Mouse (Mus musculus): Measurements from ENCODE around the gene Egfr. TPM values are rescaled to one million over a fixed set of nuclear protein-coding genes. Genes with fewer than 3 reads are reported as not detected.

The Egfr gene
- total and polyA plus RNA-seq, 3 experiments = 0.26 TPM; not detected in 2

- DNase-seq (ENCODE audit: extremely low read depth) = no peak
- no peak overlapping the region for H3K9ac ChIP-seq (ENCODE audit: insufficient read depth, low read depth)
- dilution Hi-C loops (cut with MboI; ENCODE audit: extremely low pct_ligation_motif_present, extremely low pct_unique_long_range_greater_than_20kb, low sequenced_read_pairs) = no loop called here
- no peak overlapping the region for H3K4me2 ChIP-seq (ENCODE audit: insufficient read depth, low read depth, poor library complexity, severe bottlenecking)
- TF ChIP-seq NELFE (IDR thresholded peaks at IDR 0.05; ENCODE audit: low read depth, low read length) (no peak), RCOR1 (conservative IDR thresholded peaks at IDR 0.05; ENCODE audit: low read depth, low read length) (no peak), TBP (conservative IDR thresholded peaks at IDR 0.05; ENCODE audit: low read depth, low read length) (no peak), E2F4 (IDR thresholded peaks at IDR 0.05; ENCODE audit: insufficient replicate concordance, low read depth, low read length) (no peak), IRF4 (IDR thresholded peaks at IDR 0.05; ENCODE audit: low read depth, low read length) (no peak), NRF1 (IDR thresholded peaks at IDR 0.05; ENCODE audit: low read depth, low read length) (no peak), PAX5 (IDR thresholded peaks at IDR 0.05; ENCODE audit: low read length) (no peak), ELF1 (IDR thresholded peaks at IDR 0.05; ENCODE audit: low read depth, low read length) (no peak), GABPA (IDR thresholded peaks at IDR 0.05; ENCODE audit: insufficient replicate concordance, low read depth, low read length) (no peak), KAT2A (IDR thresholded peaks at IDR 0.05; ENCODE audit: insufficient replicate concordance, low read length) (no peak), CTCF (conservative IDR thresholded peaks at IDR 0.05 in 1 of 2, IDR thresholded peaks at IDR 0.05 in 1 of 2; ENCODE audit: low read depth in 2 of 2, low read length in 2 of 2) (no peak), JUN (IDR thresholded peaks at IDR 0.05; ENCODE audit: insufficient read depth, low read depth, low read length) (no peak), ZNF384 (IDR thresholded peaks at IDR 0.05; ENCODE audit: low read depth, low read length) (no peak), MAX (IDR thresholded peaks at IDR 0.05; ENCODE audit: low read length) (no peak), ZC3H11A (IDR thresholded peaks at IDR 0.05; ENCODE audit: low read depth, low read length) (no peak), JUND (conservative IDR thresholded peaks at IDR 0.05; ENCODE audit: low read depth, low read length) (no peak), ETS1 (conservative IDR thresholded peaks at IDR 0.05; ENCODE audit: low read depth, low read length) (no peak), MXI1 (IDR thresholded peaks at IDR 0.05; ENCODE audit: low read depth, low read length) (no peak), CHD2 (IDR thresholded peaks at IDR 0.05; ENCODE audit: low read length) (no peak), TCF12 (IDR thresholded peaks at IDR 0.05; ENCODE audit: low read depth, low read length) (no peak)
- in situ Hi-C loops (cut with MboI; ENCODE audit: low pct_ligation_motif_present, low pct_unique_long_range_greater_than_20kb, low sequenced_read_pairs) = no loop called here
- peaks cover 2 to 16% of the 10 kb centered on the region in 2 experiments; a peak in 3 of 4 replicates for H3K4me1 ChIP-seq (ENCODE audit: control insufficient read depth in 1 of 2, insufficient read depth in 2 of 2)
- no peaks in the 10 kb centered on the region for H3K36me3 ChIP-seq (replicated peaks in 1 of 2; ENCODE audit: control insufficient read depth in 1 of 2, insufficient read depth in 1 of 2, low read length in 1 of 2)
- no peak overlapping the region for H3K27ac ChIP-seq (ENCODE audit: insufficient read depth, low read depth)
- no peak overlapping the region for H3K4me3 ChIP-seq (replicated peaks in 1 of 3; ENCODE audit: low read depth in 2 of 3, low read length in 2 of 3, poor library complexity in 1 of 3)
- no peaks in the 10 kb centered on the region for H3K27me3 ChIP-seq (replicated peaks)
- H3K9me3 ChIP-seq (replicated peaks; ENCODE audit: low read length) = no peaks in the 10 kb centered on the region
- H3K79me2 ChIP-seq (replicated peaks; ENCODE audit: control insufficient read depth, extremely low read depth, insufficient read depth, poor library complexity, severe bottlenecking) = no peaks in the 10 kb centered on the region
Measured at GRCm38 (mm10) chr11:16797456-16797855, 45.5 kb downstream of the Egfr start.

- dilution Hi-C loops (cut with MboI; ENCODE audit: extremely low pct_ligation_motif_present, extremely low pct_unique_long_range_greater_than_20kb, low sequenced_read_pairs) (no loop called here), in situ Hi-C loops (cut with MboI; ENCODE audit: low pct_ligation_motif_present, low pct_unique_long_range_greater_than_20kb, low sequenced_read_pairs) (no loop called here)
- H3K36me3 ChIP-seq (replicated peaks in 1 of 2; ENCODE audit: control insufficient read depth in 1 of 2, insufficient read depth in 1 of 2, low read length in 1 of 2) = no peaks in the 10 kb centered on the region
- H3K79me2 ChIP-seq (replicated peaks; ENCODE audit: control insufficient read depth, extremely low read depth, insufficient read depth, poor library complexity, severe bottlenecking) = no peaks in the 10 kb centered on the region
- H3K9ac ChIP-seq (ENCODE audit: insufficient read depth, low read depth) = no peak overlapping the region
- H3K27ac ChIP-seq (ENCODE audit: insufficient read depth, low read depth) = no peak overlapping the region
- H3K4me1 ChIP-seq (ENCODE audit: control insufficient read depth in 1 of 2, insufficient read depth in 2 of 2) = peaks cover 0 to 9% of the 10 kb centered on the region in 2 experiments; a peak in 2 of 4 replicates
- DNase-seq (ENCODE audit: extremely low read depth) = no peak
- no peaks in the 10 kb centered on the region for H3K27me3 ChIP-seq (replicated peaks)
- TF ChIP-seq IRF4 (IDR thresholded peaks at IDR 0.05; ENCODE audit: low read depth, low read length) = no peak
- no peak for TF ChIP-seq SMC3 (IDR thresholded peaks at IDR 0.05; ENCODE audit: low read depth, low read length)
- TF ChIP-seq USF2 (conservative IDR thresholded peaks at IDR 0.05; ENCODE audit: low read depth, low read length) = no peak
- TF ChIP-seq UBTF (IDR thresholded peaks at IDR 0.05; ENCODE audit: low read depth, low read length) = no peak
- TF ChIP-seq CTCF (conservative IDR thresholded peaks at IDR 0.05 in 1 of 2, IDR thresholded peaks at IDR 0.05 in 1 of 2; ENCODE audit: low read depth in 2 of 2, low read length in 2 of 2) = no peak
- no peak overlapping the region for H3K4me2 ChIP-seq (ENCODE audit: insufficient read depth, low read depth, poor library complexity, severe bottlenecking)
- no peaks in the 10 kb centered on the region for H3K9me3 ChIP-seq (replicated peaks; ENCODE audit: low read length)
- no peak overlapping the region for H3K4me3 ChIP-seq (replicated peaks in 1 of 3; ENCODE audit: low read depth in 2 of 3, low read length in 2 of 3, poor library complexity in 1 of 3)
Measured at GRCm38 (mm10) chr11:16798136-16798535, 46.1 kb downstream of the Egfr start.

All from CH12.LX (cell line).